Mouse (Mus musculus): ENCODE results near the gene Cdk14. TPM values are rescaled to one million over a fixed set of nuclear protein-coding genes. Genes with fewer than 3 reads are reported as not detected.

Gene Cdk14
- polyA plus RNA-seq, 1 experiment from 2014 or later, result 30.6 TPM

DNA sequence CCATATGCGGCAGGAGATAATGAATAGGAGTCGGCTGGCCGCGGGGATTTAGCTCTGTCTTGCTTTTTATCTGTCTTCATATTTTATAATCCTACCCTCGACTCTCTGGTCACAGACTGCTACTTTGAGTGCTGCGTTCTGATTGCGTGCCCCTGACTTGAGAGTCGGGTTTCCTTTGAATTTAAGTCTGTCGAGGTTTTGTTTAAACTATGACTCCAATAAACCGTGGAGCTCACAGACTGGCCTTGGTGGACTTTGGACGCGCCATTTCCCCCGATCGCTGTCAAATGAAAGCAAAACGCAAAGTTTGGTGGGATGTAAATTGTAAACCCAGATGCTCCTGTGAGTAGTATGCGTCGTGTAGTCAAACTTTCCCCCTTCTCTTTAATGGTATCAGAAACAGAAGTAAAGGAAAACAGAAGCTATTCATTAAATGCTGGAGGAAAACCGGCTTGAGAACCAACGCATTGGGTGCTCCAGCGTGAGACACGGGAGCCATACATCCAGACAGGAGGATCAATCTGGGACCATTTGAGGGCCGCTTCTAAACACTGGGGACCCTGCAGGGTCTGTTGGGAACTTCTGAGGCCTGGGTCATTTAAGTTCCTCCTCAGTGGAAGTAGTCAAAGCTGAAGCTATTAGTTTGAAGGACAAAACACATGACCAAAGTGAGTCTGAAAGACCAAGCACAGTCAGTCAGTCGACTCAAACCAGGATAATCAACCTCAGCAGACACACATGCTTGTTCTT, 661.6 kb downstream of the Cdk14 start:
- H3K4me2 ChIP-seq (ENCODE audit: low read length), result peak overlapping the region; percentile 97
- H3K27me3 ChIP-seq (replicated peaks; ENCODE audit: control insufficient read depth, insufficient read depth, low read length), result no peaks in the 10 kb centered on the region
- WGBS, result under 1% methylated on average over 23 of the region's 23 CpGs
- H3K9me3 ChIP-seq (ENCODE audit: control insufficient read depth, low read length), result no peaks in the 10 kb centered on the region
- H3K36me3 ChIP-seq (ENCODE audit: control insufficient read depth, insufficient read depth), result no peaks in the 10 kb centered on the region
- ATAC-seq, result peak; percentile 26; the same call in 1 of the 2 replicates
- H3K4me3 ChIP-seq (replicated peaks; ENCODE audit: low read length), result peak overlapping the region; percentile 89
- H3K4me1 ChIP-seq (replicated peaks; ENCODE audit: control insufficient read depth, insufficient read depth, low read length), result peaks cover 22% of the 10 kb centered on the region
- H3K9ac ChIP-seq (replicated peaks; ENCODE audit: low read depth, low read length), result peak overlapping the region; percentile 88
- H3K27ac ChIP-seq (ENCODE audit: low read length), result peak overlapping the region; percentile 94

- Histone ChIP-seq H3K9ac (replicated peaks; ENCODE audit: low read depth, low read length) (peak within 1 kb of the TSS; percentile 88), H3K27ac (ENCODE audit: low read length) (peak within 1 kb of the TSS; percentile 94), H3K4me2 (ENCODE audit: low read length) (peak within 1 kb of the TSS; percentile 97), H3K4me1 (replicated peaks; ENCODE audit: control insufficient read depth, insufficient read depth, low read length) (peaks cover 22% of the 10 kb centered on the region), H3K36me3 (ENCODE audit: control insufficient read depth, insufficient read depth) (no peaks in the 10 kb centered on the region), H3K4me3 (replicated peaks; ENCODE audit: low read length) (peak within 1 kb of the TSS; percentile 89), H3K9me3 (ENCODE audit: control insufficient read depth, low read length) (no peaks in the 10 kb centered on the region), H3K27me3 (replicated peaks; ENCODE audit: control insufficient read depth, insufficient read depth, low read length) (no peaks in the 10 kb centered on the region)
- WGBS, result 1% methylated on average over 31 of the region's 33 CpGs
- peak; percentile 96 for ATAC-seq
Measured at GRCm38 (mm10) chr5:4757902-4758301, 662.2 kb downstream of the Cdk14 start, which contains the start of gene Fzd1. Gene Fzd1 (minus strand): TSS chr5:4758035.

DNA sequence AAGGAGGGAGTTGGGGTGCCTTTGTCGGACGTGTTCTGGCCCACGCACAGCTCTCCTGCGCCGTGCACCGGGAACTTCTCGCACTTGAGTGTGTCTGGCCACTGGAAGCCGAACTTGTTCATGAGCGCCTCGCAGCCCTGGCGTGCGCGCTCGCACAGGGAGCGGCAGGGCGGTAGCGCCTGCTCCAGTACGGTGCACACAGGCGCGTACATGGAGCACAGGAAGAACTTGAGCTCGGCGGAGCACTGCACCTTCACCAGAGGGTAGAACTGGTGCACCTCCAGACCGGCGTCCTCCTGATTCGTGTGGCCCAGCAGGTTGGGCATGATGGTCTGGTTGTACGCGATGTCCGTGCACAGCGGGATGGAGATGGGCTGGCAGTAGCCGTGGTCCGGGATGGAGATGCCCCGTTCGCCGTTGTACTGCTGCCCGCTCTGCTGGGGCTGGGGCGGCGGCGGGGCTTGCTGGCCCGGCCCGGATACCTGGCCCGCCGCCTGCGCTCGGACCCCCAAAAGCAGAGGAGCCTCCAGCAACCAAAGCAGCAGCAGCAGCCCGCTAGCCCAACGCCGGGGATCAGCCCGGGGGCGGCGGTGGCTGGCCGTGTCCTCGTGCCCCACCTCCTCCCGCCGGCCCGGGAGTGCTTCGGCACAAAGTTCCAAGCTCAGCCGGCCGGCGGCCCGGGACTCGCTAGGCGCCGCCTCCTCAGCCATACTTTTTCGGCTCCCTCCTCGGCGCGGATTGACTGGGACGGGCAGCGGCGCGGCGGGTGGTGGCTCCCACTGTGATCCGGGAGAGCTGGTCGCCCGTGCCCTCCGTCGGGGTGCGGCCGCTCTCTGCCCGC, 663.0 kb downstream of the Cdk14 start:
- H3K4me2 ChIP-seq (ENCODE audit: low read length), result peak overlapping the region; percentile 97
- under 1% methylated on average over 77 of the region's 80 CpGs for WGBS
- no peaks in the 10 kb centered on the region for H3K27me3 ChIP-seq (replicated peaks; ENCODE audit: control insufficient read depth, insufficient read depth, low read length)
- H3K4me3 ChIP-seq (replicated peaks; ENCODE audit: low read length), result peak overlapping the region; percentile 89
- peak overlapping the region; percentile 88 for H3K9ac ChIP-seq (replicated peaks; ENCODE audit: low read depth, low read length)
- H3K9me3 ChIP-seq (ENCODE audit: control insufficient read depth, low read length), result no peaks in the 10 kb centered on the region
- no peaks in the 10 kb centered on the region for H3K36me3 ChIP-seq (ENCODE audit: control insufficient read depth, insufficient read depth)
- peak; percentile 41 for ATAC-seq
- H3K4me1 ChIP-seq (replicated peaks; ENCODE audit: control insufficient read depth, insufficient read depth, low read length), result peaks cover 22% of the 10 kb centered on the region
- H3K27ac ChIP-seq (ENCODE audit: low read length), result peak overlapping the region; percentile 94

GRCm38 (mm10) chr5:4756001-4756681, 664.0 kb downstream of the Cdk14 start:
- ATAC-seq, result no peak
- Histone ChIP-seq H3K9me3 (ENCODE audit: control insufficient read depth, low read length) (no peaks in the 10 kb centered on the region), H3K36me3 (ENCODE audit: control insufficient read depth, insufficient read depth) (no peaks in the 10 kb centered on the region), H3K27me3 (replicated peaks; ENCODE audit: control insufficient read depth, insufficient read depth, low read length) (no peaks in the 10 kb centered on the region), H3K9ac (replicated peaks; ENCODE audit: low read depth, low read length) (peak overlapping the region; percentile 88), H3K27ac (ENCODE audit: low read length) (peak overlapping the region; percentile 94), H3K4me2 (ENCODE audit: low read length) (peak overlapping the region; percentile 97), H3K4me1 (replicated peaks; ENCODE audit: control insufficient read depth, insufficient read depth, low read length) (peaks cover 22% of the 10 kb centered on the region), H3K4me3 (replicated peaks; ENCODE audit: low read length) (peak overlapping the region; percentile 89)
- WGBS, result 2% methylated on average over 43 of the region's 43 CpGs

DNA sequence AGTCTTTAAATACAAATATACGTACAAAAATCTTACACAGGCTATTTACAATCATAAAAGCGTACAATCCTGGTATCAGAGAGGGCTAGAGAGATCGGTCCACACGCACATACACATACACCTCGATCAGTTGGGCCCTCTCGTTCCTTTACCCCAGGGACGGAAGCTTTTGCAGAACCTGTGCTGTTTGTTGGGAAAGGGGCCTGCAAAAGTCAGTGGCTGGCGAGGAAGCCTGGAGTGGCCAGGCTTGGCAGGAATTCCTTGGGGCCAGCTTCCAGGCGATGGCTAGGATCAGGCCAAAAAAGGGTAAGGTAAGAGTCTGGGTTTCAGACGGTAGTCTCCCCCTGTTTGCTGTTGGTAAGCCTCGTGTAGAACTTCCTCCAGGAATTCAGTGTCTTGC, 664.8 kb downstream of the Cdk14 start:
- Histone ChIP-seq H3K9me3 (ENCODE audit: control insufficient read depth, low read length) (no peaks in the 10 kb centered on the region), H3K4me1 (replicated peaks; ENCODE audit: control insufficient read depth, insufficient read depth, low read length) (peaks cover 22% of the 10 kb centered on the region), H3K4me3 (replicated peaks; ENCODE audit: low read length) (peak overlapping the region; percentile 89), H3K27me3 (replicated peaks; ENCODE audit: control insufficient read depth, insufficient read depth, low read length) (no peaks in the 10 kb centered on the region), H3K27ac (ENCODE audit: low read length) (no peak overlapping the region), H3K36me3 (ENCODE audit: control insufficient read depth, insufficient read depth) (no peaks in the 10 kb centered on the region), H3K4me2 (ENCODE audit: low read length) (peak overlapping the region; percentile 97), H3K9ac (replicated peaks; ENCODE audit: low read depth, low read length) (peak overlapping the region; percentile 88)
- no peak for ATAC-seq
- WGBS, result 22% methylated on average over 11 of the region's 11 CpGs

DNA sequence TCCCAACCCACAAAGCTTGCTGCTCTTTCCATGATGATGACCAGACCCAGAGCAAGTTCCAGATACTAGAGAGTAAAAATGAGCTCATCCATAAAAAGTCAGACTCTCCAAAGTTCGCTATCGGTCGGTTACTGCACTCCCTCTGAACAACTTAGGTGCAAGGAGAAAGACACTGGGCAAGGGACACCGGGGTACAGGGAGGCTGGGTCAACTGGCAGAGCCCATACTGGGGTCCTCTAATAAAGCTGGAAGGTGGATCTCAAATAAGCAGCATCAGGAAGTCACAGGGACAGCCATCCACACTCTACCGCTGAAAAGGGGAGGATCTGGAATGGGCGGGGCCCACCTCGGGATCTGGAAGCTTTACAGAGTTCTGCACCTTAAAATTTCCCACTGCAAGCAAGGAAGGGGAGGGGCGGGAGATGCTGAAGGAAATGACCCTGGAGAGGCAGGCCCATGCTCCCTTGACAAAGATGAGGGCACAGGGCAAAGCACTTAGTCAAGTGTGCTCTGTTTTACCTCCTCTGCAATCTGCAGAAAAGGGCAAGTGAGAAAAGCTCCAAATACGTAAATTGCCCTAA, 665.3 kb downstream of the Cdk14 start:
- no peak for ATAC-seq
- Histone ChIP-seq H3K4me3 (replicated peaks; ENCODE audit: low read length) (peak overlapping the region; percentile 89), H3K9ac (replicated peaks; ENCODE audit: low read depth, low read length) (peak overlapping the region; percentile 40), H3K4me2 (ENCODE audit: low read length) (peak overlapping the region; percentile 97), H3K27ac (ENCODE audit: low read length) (no peak overlapping the region), H3K36me3 (ENCODE audit: control insufficient read depth, insufficient read depth) (no peaks in the 10 kb centered on the region), H3K27me3 (replicated peaks; ENCODE audit: control insufficient read depth, insufficient read depth, low read length) (no peaks in the 10 kb centered on the region), H3K4me1 (replicated peaks; ENCODE audit: control insufficient read depth, insufficient read depth, low read length) (peaks cover 22% of the 10 kb centered on the region), H3K9me3 (ENCODE audit: control insufficient read depth, low read length) (no peaks in the 10 kb centered on the region)
- WGBS, result 23% methylated on average over 9 of the region's 9 CpGs

Small RNAs within 50 kb of the gene (microRNA-seq; reads per million reads assigned to microRNA genes)
- gene Gm25037 (not detected), gene Gm44483 (not detected)

Other genes starting within 250 kb of the Cdk14 start
- not detected in 2 replicates for gene 1700015F17Rik, start 58.8 kb upstream of the Cdk14 start, polyA plus RNA-seq (2015; fragmentation: Nextera tagmentation; extraction: Ambion mirVana)
- 15.8 and 20.2 TPM in 2 replicates for gene Cldn12, start 94.6 kb upstream of the Cdk14 start, polyA plus RNA-seq (2015; fragmentation: Nextera tagmentation; extraction: Ambion mirVana)
- gene Gtpbp10, start 139.2 kb upstream of the Cdk14 start, polyA plus RNA-seq (2015; fragmentation: Nextera tagmentation; extraction: Ambion mirVana), result 26.7 and 27.6 TPM in 2 replicates
- 9.4 and 12.0 TPM in 2 replicates for gene Gm8773, start 153.5 kb upstream of the Cdk14 start, polyA plus RNA-seq (2015; fragmentation: Nextera tagmentation; extraction: Ambion mirVana)
- 6.5 and 11.1 TPM in 2 replicates for gene Cfap69, start 243.9 kb upstream of the Cdk14 start, polyA plus RNA-seq (2015; fragmentation: Nextera tagmentation; extraction: Ambion mirVana)